In genomic region chr7:139280044-139280443, GRCm38 (mm10) we compare ENCODE assay signal across 19 mouse cellular contexts. TPM values are rescaled to one million over a fixed set of nuclear protein-coding genes. Genes with fewer than 3 reads are reported as not detected.
DNase-seq lines count a peak whose midpoint lies in the region; ATAC-seq lines count a peak whose summit lies in the region.
"Had no signal": no experiment of that assay in that cellular context is flagged by ENCODE, and none has a peak within 500 bp of the region (broad histone marks: within the 10 kb centered on the region; RNA-seq: fewer than 3 reads in every experiment).

No protein-coding gene starts in this region.

- H3K4me3 ChIP-seq in heart, embryonic 12.5 days: no peak overlapping the region
- no peak overlapping the region for H3K4me3 ChIP-seq in lung, embryonic 15.5 days
- no peak overlapping the region for H3K4me3 ChIP-seq in embryonic facial prominence, embryonic 12.5 days
- H3K4me3 ChIP-seq: hindbrain, embryonic 13.5 days; limb, embryonic 12.5 days; liver, embryonic 13.5 days; neural tube, embryonic 12.5 days had no signal

- 65% methylated on average over 1 of the region's 1 CpGs for WGBS in heart, embryonic 12.5 days
- 41% methylated on average over 1 of the region's 1 CpGs for WGBS in lung, embryonic 15.5 days
- WGBS in embryonic facial prominence, embryonic 12.5 days: 70% methylated on average over 1 of the region's 1 CpGs

- intact Hi-C loops in heart, postnatal 25 days (cut with DNase I): no loop called here
- intact Hi-C loops in gastrocnemius, postnatal 14 days (cut with DNase I; ENCODE audit: low total_unique reads): no loop called here

- peak overlapping the region; percentile 4; the same call in 1 of the 2 replicates for H3K9ac ChIP-seq in heart, embryonic 12.5 days
- no peak overlapping the region for H3K9ac ChIP-seq in lung, embryonic 15.5 days
- no peak overlapping the region for H3K9ac ChIP-seq in embryonic facial prominence, embryonic 12.5 days
- H3K9ac ChIP-seq: hindbrain, embryonic 13.5 days; limb, embryonic 12.5 days; liver, embryonic 13.5 days; neural tube, embryonic 12.5 days had no signal

- ATAC-seq in heart, embryonic 12.5 days (ENCODE audit: insufficient number of reproducible peaks, low FRiP score): no peak
- no peak for ATAC-seq in lung, embryonic 15.5 days (ENCODE audit: borderline replicate concordance, extremely low read depth, low FRiP score, low TSS enrichment)
- no peak for ATAC-seq in embryonic facial prominence, embryonic 12.5 days (ENCODE audit: insufficient number of reproducible peaks, insufficient read depth, low FRiP score, low TSS enrichment)
- ATAC-seq: intestine, postnatal 0 days had no signal

- no peak for DNase-seq in heart, postnatal 25 days (ENCODE audit: low spot score)
- DNase-seq in lung, postnatal 25 days (ENCODE audit: low spot score): no peak
- peak; percentile 42 for DNase-seq in 3T3-L1 (ENCODE audit: low read depth, low spot score)
- DNase-seq in gastrocnemius, postnatal 14 days: no peak
- no peak for DNase-seq in adrenal gland, postnatal 4 days (ENCODE audit: low spot score in 2 of 2)
- DNase-seq: adrenal gland, adult 2 months; cerebellum, adult 9-11 months; heart, adult 11 months; liver, embryonic 13.5 days; lung, postnatal 36 days; spleen, adult 18-20 months had no signal

- peaks cover 40% of the 10 kb centered on the region for H3K4me1 ChIP-seq in heart, embryonic 12.5 days (replicated peaks)
- peaks cover 28% of the 10 kb centered on the region for H3K4me1 ChIP-seq in lung, embryonic 15.5 days
- peaks cover 46% of the 10 kb centered on the region for H3K4me1 ChIP-seq in embryonic facial prominence, embryonic 12.5 days
- H3K4me1 ChIP-seq: limb, embryonic 12.5 days had no signal

- H3K9me3 ChIP-seq in heart, embryonic 12.5 days (replicated peaks): no peaks in the 10 kb centered on the region
- H3K9me3 ChIP-seq in lung, embryonic 15.5 days: no peaks in the 10 kb centered on the region
- no peaks in the 10 kb centered on the region for H3K9me3 ChIP-seq in embryonic facial prominence, embryonic 12.5 days
- H3K9me3 ChIP-seq: hindbrain, embryonic 13.5 days; limb, embryonic 12.5 days; liver, embryonic 13.5 days; neural tube, embryonic 12.5 days had no signal

- no peaks in the 10 kb centered on the region for H3K36me3 ChIP-seq in heart, embryonic 12.5 days
- no peaks in the 10 kb centered on the region for H3K36me3 ChIP-seq in lung, embryonic 15.5 days
- no peaks in the 10 kb centered on the region for H3K36me3 ChIP-seq in embryonic facial prominence, embryonic 12.5 days
- H3K36me3 ChIP-seq: hindbrain, embryonic 13.5 days; limb, embryonic 12.5 days; liver, embryonic 13.5 days; neural tube, embryonic 12.5 days had no signal

- H3K27ac ChIP-seq in heart, embryonic 12.5 days (ENCODE audit: poor library complexity, severe bottlenecking): no peak overlapping the region; the same call in 1 of the 2 replicates
- peak overlapping the region; percentile 62 for H3K27ac ChIP-seq in lung, embryonic 15.5 days
- peak overlapping the region; percentile 18 for H3K27ac ChIP-seq in embryonic facial prominence, embryonic 12.5 days
- H3K27ac ChIP-seq: kidney, postnatal 0 days; limb, embryonic 12.5 days; liver, embryonic 13.5 days; neural tube, embryonic 12.5 days had no signal

- no peaks in the 10 kb centered on the region for H3K27me3 ChIP-seq in heart, embryonic 12.5 days (replicated peaks)
- H3K27me3 ChIP-seq in lung, embryonic 15.5 days: no peaks in the 10 kb centered on the region
- H3K27me3 ChIP-seq in embryonic facial prominence, embryonic 12.5 days: no peaks in the 10 kb centered on the region
- H3K27me3 ChIP-seq: hindbrain, embryonic 13.5 days; limb, embryonic 12.5 days; liver, embryonic 13.5 days; neural tube, embryonic 12.5 days had no signal

- H3K4me2 ChIP-seq in heart, embryonic 12.5 days: no peak overlapping the region
- H3K4me2 ChIP-seq in lung, embryonic 15.5 days: no peak overlapping the region
- H3K4me2 ChIP-seq in embryonic facial prominence, embryonic 12.5 days (replicated peaks): no peak overlapping the region
- H3K4me2 ChIP-seq: hindbrain, embryonic 13.5 days; limb, embryonic 12.5 days; liver, embryonic 13.5 days; neural tube, embryonic 12.5 days had no signal

RNA-seq across cellular contexts. Expression of gene Pwwp2b, which starts 31.8 kb away (rescaled TPM):
- 8.0 and 9.2 TPM in 2 replicates for polyA plus RNA-seq in heart, embryonic 12.5 days (2016; fragmentation: Nextera tagmentation; extraction: Ambion mirVana)
- total RNA-seq in heart, postnatal 25 days (2021): 1 to 10 TPM; 8.7 to 9.7 TPM
- 14.9 and 15.4 TPM in 2 replicates for polyA plus RNA-seq in lung, embryonic 15.5 days (2015; fragmentation: Nextera tagmentation; extraction: Ambion mirVana)
- polyA plus RNA-seq in embryonic facial prominence, embryonic 12.5 days (2016; fragmentation: Nextera tagmentation; extraction: Ambion mirVana): 10.1 and 10.8 TPM in 2 replicates
- total RNA-seq in gastrocnemius, postnatal 14 days (2021): 1 to 10 TPM; 1.5 to 3.0 TPM
- total RNA-seq in adrenal gland, postnatal 4 days (2021): 10 to 100 TPM; 18.2 to 21.0 TPM
